Mouse (Mus musculus) limb, embryonic 10.5 days (tissue): ENCODE results near the gene Pmp22. TPM values are rescaled to one million over a fixed set of nuclear protein-coding genes. Genes with fewer than 3 reads are reported as not detected.

ENCODE experiments used
- DNase-seq: peaks from one replicate; pipeline ENCODE4 v3.0.0-alpha.2; 2017; ENCODE audit warnings: low spot score
- H3K27ac ChIP-seq: fragments of 300-500 bp; sonication (generic); 2 replicates; pipeline ENCODE4 v1.5.1; 2016; ENCODE audit warnings: mild to moderate bottlenecking
- H3K27me3 ChIP-seq: fragments of 300-500 bp; sonication (generic); 2 replicates; pipeline ENCODE4 v1.6.1; 2016; ENCODE audit warnings: low read depth, mild to moderate bottlenecking; ENCODE audit not compliant: poor library complexity, severe bottlenecking
- H3K36me3 ChIP-seq: fragments of 300-500 bp; sonication (generic); 2 replicates; pipeline ENCODE4 v1.6.1; 2016; ENCODE audit warnings: mild to moderate bottlenecking, moderate library complexity
- H3K4me1 ChIP-seq: fragments of 300-500 bp; sonication (generic); 2 replicates; pipeline ENCODE4 v1.6.1; 2016
- H3K4me3 ChIP-seq: fragments of 300-500 bp; sonication (generic); 2 replicates; pipeline ENCODE4 v1.5.1; 2016; ENCODE audit warnings: mild to moderate bottlenecking, moderate library complexity
- H3K9me3 ChIP-seq: fragments of 300-500 bp; sonication (generic); replicated peaks from 2 replicates; pipeline ENCODE4 v1.6.1; 2016; ENCODE audit warnings: mild to moderate bottlenecking
- WGBS: fragments of 180-500 bp; shearing (Covaris S2); methylation state at CpG from one replicate; pipeline ENCODE4 v1.1.7; 2016; 5-methylcytosine and 5-hydroxymethylcytosine counted together
- polyA plus RNA-seq: library from polyadenylated mRNA; unstranded; fragments of >200 nt; fragmentation: Nextera tagmentation; extraction: Ambion mirVana; gene quantifications from 2 replicates; pipeline ENCODE4 v1.2.1, GENCODE M21; 2016

Pmp22 gene
- polyA plus RNA-seq, 1 experiment from 2014 or later, result 27.7 TPM

- H3K27ac ChIP-seq, result no peak overlapping the region
- H3K4me1 ChIP-seq, result no peaks in the 10 kb centered on the region
- no peaks in the 10 kb centered on the region for H3K27me3 ChIP-seq
- no peak overlapping the region for H3K4me3 ChIP-seq
- WGBS, result 89% methylated on average over 8 of the region's 8 CpGs
- H3K36me3 ChIP-seq, result peaks cover 4% of the 10 kb centered on the region; the same call in 1 of the 2 replicates
- no peaks in the 10 kb centered on the region for H3K9me3 ChIP-seq
- no peak for DNase-seq
These were observed 14.7 kb downstream of the Pmp22 start for GRCm38 (mm10) chr11:63143486-63143885.

GRCm38 (mm10) chr11:63146601-63147000 lies 17.8 kb downstream of the Pmp22 start:
- DNase-seq, result no peak
- H3K4me1 ChIP-seq, result no peaks in the 10 kb centered on the region
- WGBS, result 71% methylated on average over 7 of the region's 7 CpGs
- H3K27ac ChIP-seq, result no peak overlapping the region
- H3K27me3 ChIP-seq, result no peaks in the 10 kb centered on the region
- no peak overlapping the region for H3K4me3 ChIP-seq
- H3K9me3 ChIP-seq, result no peaks in the 10 kb centered on the region
- 0 out of 2 replicates have a peak, but pooled peaks cover 4% of the 10 kb centered on the region for H3K36me3 ChIP-seq

DNA sequence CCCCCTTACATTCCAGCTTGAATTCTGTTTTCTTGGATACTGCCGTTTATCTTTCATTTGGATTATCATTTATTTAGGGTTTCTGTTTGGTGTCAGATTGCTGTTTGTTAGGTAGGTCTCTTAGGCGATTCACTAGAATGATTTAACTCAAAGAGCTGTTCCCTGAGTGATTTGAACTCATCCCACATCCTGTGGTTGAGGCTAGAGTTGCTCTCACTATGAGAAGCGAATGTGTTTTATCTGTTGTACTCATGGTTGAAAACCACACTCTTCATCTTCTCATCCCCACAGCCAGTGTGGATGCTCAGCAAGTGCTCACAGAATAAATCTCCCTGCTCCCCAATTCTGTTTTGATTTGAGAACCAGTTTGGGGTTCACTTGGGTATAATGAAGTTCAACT lies 19.5 kb downstream of the Pmp22 start:
- no peak for DNase-seq
- no peak overlapping the region for H3K4me3 ChIP-seq
- whole genome bisulfite sequencing, result 91% methylated on average over 3 of the region's 3 CpGs
- no peaks in the 10 kb centered on the region for H3K9me3 ChIP-seq
- no peaks in the 10 kb centered on the region for H3K4me1 ChIP-seq
- no peak overlapping the region for H3K27ac ChIP-seq
- no peaks in the 10 kb centered on the region for H3K27me3 ChIP-seq
- H3K36me3 ChIP-seq, result 0 out of 2 replicates have a peak, but pooled peaks cover 11% of the 10 kb centered on the region

DNA sequence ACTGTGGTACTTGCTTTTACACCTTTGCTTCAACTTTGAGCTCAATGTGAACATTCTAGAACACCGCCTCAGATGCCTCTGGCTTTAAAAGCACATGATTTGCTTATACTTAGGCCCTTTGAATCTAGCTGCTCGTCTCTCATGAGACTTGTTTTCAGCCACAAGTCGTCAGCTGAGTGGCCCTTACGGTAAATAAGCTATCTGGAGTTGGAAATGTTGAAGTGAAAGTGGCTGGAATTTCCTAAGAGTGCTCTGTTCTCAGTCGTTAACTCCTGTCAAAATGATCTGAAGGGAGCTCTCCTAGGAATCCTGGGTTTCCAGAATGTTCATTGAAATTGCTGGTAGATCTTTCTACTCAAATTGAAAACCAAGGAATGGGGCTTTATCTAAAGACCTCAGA lies 23.1 kb downstream of the Pmp22 start:
- 85% methylated on average over 5 of the region's 5 CpGs for WGBS
- Histone ChIP-seq H3K27me3 (no peaks in the 10 kb centered on the region), H3K4me3 (no peak overlapping the region), H3K4me1 (no peaks in the 10 kb centered on the region), H3K36me3 (peaks cover 9% of the 10 kb centered on the region; the same call in 1 of the 2 replicates), H3K9me3 (no peaks in the 10 kb centered on the region), H3K27ac (no peak overlapping the region)
- DNase-seq, result no peak

DNA sequence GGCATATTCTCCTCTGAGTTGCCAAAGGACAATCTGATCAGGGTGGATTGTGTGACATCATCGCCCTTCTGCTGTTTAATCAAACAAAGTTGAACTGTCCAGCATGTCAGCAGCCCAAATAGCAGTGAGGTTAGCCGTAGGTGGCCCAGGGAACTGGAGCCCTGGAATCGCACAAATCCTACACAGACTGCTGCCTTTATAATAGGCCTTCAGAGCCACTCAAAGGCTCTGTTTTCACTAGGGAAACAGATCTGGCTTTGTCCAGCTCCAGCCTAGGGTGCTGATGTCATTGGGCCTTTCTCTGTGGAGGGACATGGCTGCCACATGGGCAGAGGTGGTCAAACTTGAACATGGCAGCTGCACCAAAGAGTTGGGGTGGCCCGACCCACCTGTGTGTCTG lies 28.3 kb downstream of the Pmp22 start:
- 89% methylated on average over 4 of the region's 4 CpGs for WGBS

GRCm38 (mm10) chr11:63160926-63161325 lies 32.1 kb downstream of the Pmp22 start:
- H3K27me3 ChIP-seq, result no peaks in the 10 kb centered on the region
- H3K4me3 ChIP-seq, result no peak overlapping the region
- peaks cover 13% of the 10 kb centered on the region for H3K36me3 ChIP-seq
- DNase-seq, result peak; percentile 18
- H3K27ac ChIP-seq, result no peak overlapping the region
- H3K4me1 ChIP-seq, result peaks cover 11% of the 10 kb centered on the region
- no peaks in the 10 kb centered on the region for H3K9me3 ChIP-seq

More for the DNA sequence above, 28.3 kb downstream of the Pmp22 start:
- H3K4me1 ChIP-seq, result peaks cover 3% of the 10 kb centered on the region
- H3K36me3 ChIP-seq, result peaks cover 22% of the 10 kb centered on the region
- no peaks in the 10 kb centered on the region for H3K9me3 ChIP-seq
- H3K4me3 ChIP-seq, result no peak overlapping the region
- no peak overlapping the region for H3K27ac ChIP-seq
- H3K27me3 ChIP-seq, result no peaks in the 10 kb centered on the region
- DNase-seq, result no peak

- DNase-seq, result peak; percentile 1
- Histone ChIP-seq H3K27ac (no peak overlapping the region), H3K4me1 (peaks cover 11% of the 10 kb centered on the region), H3K9me3 (no peaks in the 10 kb centered on the region), H3K27me3 (no peaks in the 10 kb centered on the region), H3K4me3 (no peak overlapping the region), H3K36me3 (peaks cover 12% of the 10 kb centered on the region)
- 78% methylated on average over 2 of the region's 2 CpGs for WGBS
These were observed 34.0 kb downstream of the Pmp22 start for GRCm38 (mm10) chr11:63162806-63163205.

- Histone ChIP-seq H3K27ac (no peak overlapping the region), H3K4me1 (peaks cover 11% of the 10 kb centered on the region), H3K4me3 (no peak overlapping the region), H3K36me3 (peaks cover 7% of the 10 kb centered on the region; the same call in 1 of the 2 replicates), H3K27me3 (no peaks in the 10 kb centered on the region), H3K9me3 (no peaks in the 10 kb centered on the region)
- peak; percentile 17 for DNase-seq
- 88% methylated on average over 8 of the region's 8 CpGs for WGBS
These were observed 34.8 kb downstream of the Pmp22 start for GRCm38 (mm10) chr11:63163550-63163949.

GRCm38 (mm10) chr11:63163986-63164682 lies 35.4 kb downstream of the Pmp22 start:
- H3K27ac ChIP-seq, result no peak overlapping the region
- H3K4me3 ChIP-seq, result no peak overlapping the region
- H3K9me3 ChIP-seq, result no peaks in the 10 kb centered on the region
- H3K36me3 ChIP-seq, result peaks cover under 1% of the 10 kb centered on the region; the same call in 1 of the 2 replicates
- peaks cover 17% of the 10 kb centered on the region for H3K4me1 ChIP-seq
- H3K27me3 ChIP-seq, result no peaks in the 10 kb centered on the region
- peak; percentile 16 for DNase-seq
- 83% methylated on average over 6 of the region's 6 CpGs for WGBS

DNA sequence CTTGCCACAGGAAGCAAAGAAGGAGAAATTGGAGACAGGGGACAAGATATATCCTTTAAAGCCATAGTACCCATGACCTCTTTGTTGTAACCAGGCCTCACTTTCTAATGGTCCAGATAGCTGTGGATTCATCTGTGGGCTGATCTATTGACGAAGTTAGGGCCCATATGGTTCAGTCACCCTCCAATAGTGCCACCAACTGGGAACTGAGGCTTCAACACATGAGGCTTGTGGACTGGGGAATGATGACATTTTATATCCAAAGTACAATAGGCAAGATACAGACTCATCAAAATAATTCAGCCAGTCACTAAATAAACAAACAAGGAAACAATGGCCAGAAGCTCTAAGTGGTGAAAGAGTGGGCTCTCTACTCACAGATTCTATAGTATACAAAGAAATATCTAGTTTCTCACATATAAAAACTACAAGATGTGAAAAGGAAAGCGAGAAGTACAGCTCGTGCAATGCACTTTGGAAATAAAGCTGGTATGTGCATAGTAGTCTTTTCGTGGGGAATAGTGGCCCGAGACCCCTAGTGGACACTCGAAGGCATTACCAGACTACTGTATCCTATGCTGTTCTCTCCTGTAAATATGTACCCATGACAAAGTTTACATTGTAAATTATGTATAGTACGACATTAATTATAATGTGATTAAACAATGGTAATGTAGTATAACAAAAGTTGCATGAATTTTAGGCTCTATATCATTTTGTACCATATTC lies 36.1 kb downstream of the Pmp22 start:
- H3K4me3 ChIP-seq, result no peak overlapping the region
- no peaks in the 10 kb centered on the region for H3K36me3 ChIP-seq
- no peak overlapping the region for H3K27ac ChIP-seq
- H3K27me3 ChIP-seq, result no peaks in the 10 kb centered on the region
- H3K4me1 ChIP-seq, result peaks cover 21% of the 10 kb centered on the region
- no peaks in the 10 kb centered on the region for H3K9me3 ChIP-seq
- DNase-seq, result peak; percentile 30
- WGBS, result 52% methylated on average over 7 of the region's 7 CpGs

DNA sequence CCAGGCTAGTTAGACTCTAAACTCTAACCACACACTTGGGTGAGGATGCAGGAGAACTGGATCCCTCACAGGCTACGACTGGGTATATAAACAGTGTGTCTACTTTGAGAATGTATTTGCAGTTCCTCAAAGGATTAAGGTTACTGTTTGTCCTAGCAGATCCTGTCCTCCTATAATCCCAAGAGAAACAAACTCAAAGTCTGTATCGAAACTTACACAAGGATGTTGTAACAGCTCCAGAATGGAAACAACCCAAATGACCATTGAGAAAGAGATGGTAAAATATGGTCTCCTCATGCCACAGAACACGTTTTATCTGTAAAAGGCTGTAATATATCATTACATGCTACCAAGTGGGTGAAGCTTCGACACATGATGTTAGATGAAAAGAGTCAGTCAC lies 39.0 kb downstream of the Pmp22 start:
- no peak for DNase-seq
- H3K27me3 ChIP-seq, result no peaks in the 10 kb centered on the region
- no peak overlapping the region for H3K4me3 ChIP-seq
- 75% methylated on average over 4 of the region's 4 CpGs for WGBS
- no peaks in the 10 kb centered on the region for H3K9me3 ChIP-seq
- H3K4me1 ChIP-seq, result peaks cover 12% of the 10 kb centered on the region
- no peak overlapping the region for H3K27ac ChIP-seq
- no peaks in the 10 kb centered on the region for H3K36me3 ChIP-seq

DNA sequence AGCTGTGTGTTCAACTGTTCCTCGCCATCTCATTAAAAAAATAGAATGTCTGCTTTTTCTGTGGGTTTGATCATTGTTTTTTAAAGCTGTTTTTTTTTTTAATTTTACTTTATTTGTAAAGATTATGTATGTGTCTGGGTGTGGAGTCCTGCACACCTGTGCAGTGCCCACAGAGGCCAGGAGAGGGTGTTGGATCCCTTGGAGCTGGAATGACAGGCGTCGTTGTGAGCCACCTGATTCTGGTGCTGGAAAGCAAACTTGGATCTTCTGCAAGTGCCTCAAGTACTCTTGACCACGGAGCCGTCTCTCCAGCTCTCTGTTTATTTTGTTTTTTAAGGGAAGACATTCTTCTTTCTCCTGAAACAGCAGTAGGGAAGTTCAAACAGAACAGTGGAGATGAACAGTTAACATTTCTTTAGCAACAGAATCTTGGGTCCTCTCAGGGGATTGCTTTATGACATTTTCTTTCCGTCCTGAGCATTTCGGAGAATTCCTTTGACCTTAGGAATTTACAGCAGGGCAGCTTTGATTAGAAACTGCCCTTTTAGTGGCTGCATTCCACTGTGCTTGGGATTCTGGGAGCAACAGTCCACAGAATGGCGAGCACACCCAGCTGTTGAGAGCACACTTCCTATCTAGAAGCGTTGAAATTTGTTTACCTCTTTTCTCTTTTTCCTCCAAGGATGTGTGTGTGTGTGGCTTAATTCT lies 39.9 kb downstream of the Pmp22 start:
- H3K4me3 ChIP-seq, result no peak overlapping the region
- DNase-seq, result peak; percentile 32
- H3K36me3 ChIP-seq, result no peaks in the 10 kb centered on the region
- H3K9me3 ChIP-seq, result no peaks in the 10 kb centered on the region
- peak overlapping the region; percentile 56 for H3K27ac ChIP-seq
- 32% methylated on average over 9 of the region's 9 CpGs for whole genome bisulfite sequencing
- H3K27me3 ChIP-seq, result no peaks in the 10 kb centered on the region
- H3K4me1 ChIP-seq, result peaks cover 10% of the 10 kb centered on the region

DNA sequence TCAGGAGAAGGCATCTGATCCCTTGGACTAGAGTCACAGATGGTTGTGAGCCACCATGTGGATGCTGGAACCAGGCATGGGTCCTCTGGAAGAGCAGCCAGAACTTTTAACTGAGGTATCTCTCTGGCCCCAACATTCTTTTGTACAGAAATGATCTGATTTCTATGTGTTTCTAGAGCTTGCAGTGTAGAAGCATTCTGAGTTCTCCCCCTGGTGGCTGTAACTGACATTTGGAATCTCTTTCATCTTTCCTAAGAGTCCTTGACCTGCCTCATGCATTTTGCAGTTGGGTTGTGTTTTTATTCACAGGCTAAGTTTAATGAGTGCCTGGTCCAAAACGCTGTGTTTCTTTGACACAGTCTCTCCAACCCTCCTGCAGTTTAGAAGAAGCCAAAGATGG lies 43.2 kb downstream of the Pmp22 start:
- Histone ChIP-seq H3K27ac (no peak overlapping the region), H3K4me3 (no peak overlapping the region), H3K4me1 (peaks cover 10% of the 10 kb centered on the region), H3K9me3 (no peaks in the 10 kb centered on the region), H3K27me3 (no peaks in the 10 kb centered on the region), H3K36me3 (no peaks in the 10 kb centered on the region)
- no peak for DNase-seq
- WGBS, result 10% methylated on average over 1 of the region's 1 CpGs
